Mouse (Mus musculus) heart, embryonic 13.5 days (tissue): ENCODE results near the gene Srprb. TPM values are rescaled to one million over a fixed set of nuclear protein-coding genes. Genes with fewer than 3 reads are reported as not detected.

Experiments used
- ATAC-seq: fragments of 200-750 bp; cut with Nextera tagmentation; 2 replicates; pipeline ENCODE4 v1.8.0; 2017; ENCODE audit warnings: moderate TSS enrichment; ENCODE audit not compliant: insufficient number of reproducible peaks, low FRiP score, low TSS enrichment; ENCODE audit errors: extremely low read depth
- H3K27ac ChIP-seq: fragments of 300-500 bp; sonication (generic); replicated peaks from 2 replicates; pipeline ENCODE4 v1.5.1; 2015; ENCODE audit warnings: moderate library complexity, mild to moderate bottlenecking, inconsistent platforms
- H3K27me3 ChIP-seq: fragments of 300-500 bp; sonication (generic); replicated peaks from 2 replicates; pipeline ENCODE4 v1.6.1; 2015; ENCODE audit warnings: mild to moderate bottlenecking, inconsistent platforms
- H3K36me3 ChIP-seq: fragments of 300-500 bp; sonication (generic); 2 replicates; pipeline ENCODE4 v1.6.1; 2015; ENCODE audit warnings: mild to moderate bottlenecking, inconsistent platforms
- H3K4me1 ChIP-seq: fragments of 300-500 bp; sonication (generic); 2 replicates; pipeline ENCODE4 v1.6.1; 2015; ENCODE audit warnings: inconsistent platforms
- H3K4me2 ChIP-seq: fragments of 300-500 bp; sonication (generic); 2 replicates; pipeline ENCODE4 v1.6.1; 2015; ENCODE audit warnings: inconsistent platforms, mild to moderate bottlenecking, moderate library complexity
- H3K4me3 ChIP-seq: fragments of 300-500 bp; sonication (generic); 2 replicates; pipeline ENCODE4 v1.5.1; 2015; ENCODE audit warnings: moderate library complexity, mild to moderate bottlenecking, inconsistent platforms
- H3K9ac ChIP-seq: fragments of 300-500 bp; sonication (generic); 2 replicates; pipeline ENCODE4 v1.6.1; 2015; ENCODE audit warnings: inconsistent platforms, mild to moderate bottlenecking, moderate library complexity
- H3K9me3 ChIP-seq: fragments of 300-500 bp; sonication (generic); 2 replicates; pipeline ENCODE4 v1.6.1; 2016; ENCODE audit warnings: inconsistent platforms
- WGBS: fragments of 180-500 bp; shearing (Covaris S2); methylation state at CpG from one replicate; pipeline ENCODE4 v1.1.7; 2015; ENCODE audit warnings: mixed read lengths; 5-methylcytosine and 5-hydroxymethylcytosine counted together
- polyA plus RNA-seq: library from polyadenylated mRNA; unstranded; fragments of >200 nt; fragmentation: Nextera tagmentation; extraction: Ambion mirVana; gene quantifications from 2 replicates; pipeline ENCODE4 v1.2.1, GENCODE M21; 2015

Srprb gene
- polyA plus RNA-seq, 1 experiment from 2014 or later, result 42.6 TPM

DNA sequence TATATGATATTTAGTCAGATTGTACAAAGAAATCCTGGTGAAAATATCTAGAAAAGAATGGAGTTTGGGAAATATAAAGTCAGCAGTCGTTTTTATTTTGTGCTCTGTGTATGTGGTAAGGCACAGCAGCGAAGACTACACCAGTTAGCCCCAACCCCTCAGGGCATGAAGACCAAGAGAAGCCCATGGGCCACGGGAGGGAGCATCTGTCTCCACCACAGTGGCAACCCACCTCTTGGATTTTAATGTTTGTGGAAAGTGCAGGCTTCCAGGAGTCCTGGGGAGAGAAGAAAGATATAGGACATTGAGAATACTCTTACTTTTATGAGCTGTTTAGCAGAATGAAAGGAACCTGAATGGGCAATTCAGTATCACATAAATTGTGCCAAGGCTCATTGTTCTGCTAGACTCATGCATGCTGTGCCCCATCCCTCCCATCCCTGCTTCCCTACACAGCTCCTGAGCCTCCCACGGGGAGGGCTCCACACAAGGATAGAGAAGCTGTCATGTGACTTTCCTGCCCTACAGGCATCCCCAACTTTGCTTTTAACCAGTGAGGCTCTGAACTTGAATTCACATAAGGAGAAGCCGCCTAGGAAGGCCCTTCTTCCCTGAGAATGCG, 7.0 kb upstream of the Srprb start:
- no peak overlapping the region for H3K27ac ChIP-seq
- no peak overlapping the region for H3K4me3 ChIP-seq
- H3K36me3 ChIP-seq, result no peaks in the 10 kb centered on the region
- no peak overlapping the region for H3K4me2 ChIP-seq
- 60% methylated on average over 6 of the region's 6 CpGs for WGBS
- peaks cover 8% of the 10 kb centered on the region for H3K4me1 ChIP-seq
- H3K9ac ChIP-seq, result no peak overlapping the region
- ATAC-seq, result no peak
- H3K9me3 ChIP-seq, result no peaks in the 10 kb centered on the region
- peaks cover 5% of the 10 kb centered on the region; the same call in 1 of the 2 replicates for H3K27me3 ChIP-seq

DNA sequence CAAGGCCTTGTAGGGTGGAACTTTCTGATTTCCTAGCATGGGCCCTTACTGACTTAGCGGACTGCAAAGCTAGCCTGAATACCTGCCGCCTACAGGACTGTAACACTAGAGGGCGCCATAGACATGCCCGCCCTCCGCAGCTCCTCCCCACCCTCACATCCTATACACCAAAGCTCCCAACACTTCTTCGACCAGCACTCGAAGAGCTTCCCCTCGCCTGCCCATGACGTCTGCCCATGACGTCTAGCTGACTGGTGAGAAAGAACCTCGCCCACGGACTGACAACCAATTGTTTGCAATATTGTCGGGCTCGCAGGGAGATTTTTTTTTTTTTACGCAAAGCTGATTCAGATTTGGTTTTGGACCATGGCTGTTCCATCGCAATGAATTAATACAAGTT, 5.9 kb upstream of the Srprb start:
- peak overlapping the region; percentile 68 for H3K9ac ChIP-seq
- H3K27ac ChIP-seq, result no peak overlapping the region
- H3K9me3 ChIP-seq, result no peaks in the 10 kb centered on the region
- peak; percentile 70; the same call in 1 of the 2 replicates for ATAC-seq
- H3K4me3 ChIP-seq, result peak overlapping the region; percentile 36
- WGBS, result 10% methylated on average over 16 of the region's 16 CpGs
- peaks cover 5% of the 10 kb centered on the region; the same call in 1 of the 2 replicates for H3K27me3 ChIP-seq
- 0 out of 2 replicates have a peak, but pooled peaks cover 3% of the 10 kb centered on the region for H3K4me1 ChIP-seq
- H3K36me3 ChIP-seq, result no peaks in the 10 kb centered on the region
- peak overlapping the region; percentile 66 for H3K4me2 ChIP-seq

DNA sequence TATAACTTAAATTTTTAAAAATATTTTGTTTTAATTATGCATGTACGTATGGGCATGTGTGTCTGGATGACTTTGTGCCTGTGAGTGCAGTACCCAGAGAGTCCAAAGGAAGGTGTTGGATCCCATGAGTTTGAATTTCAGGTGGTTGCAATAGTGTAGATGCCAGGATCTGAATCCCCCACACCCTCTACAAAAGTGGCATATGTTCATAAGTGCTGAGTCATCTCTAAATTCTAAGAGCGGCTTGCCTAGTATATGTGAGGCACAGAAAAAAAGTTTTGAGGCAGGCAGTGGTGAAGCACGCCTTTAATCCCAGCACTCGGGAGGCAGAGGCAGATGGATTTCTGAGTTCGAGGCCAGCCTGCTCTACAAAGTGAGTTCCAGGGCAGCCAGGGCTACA, 3.8 kb upstream of the Srprb start:
- Histone ChIP-seq H3K4me1 (peaks cover 7% of the 10 kb centered on the region), H3K4me2 (no peak overlapping the region), H3K36me3 (no peaks in the 10 kb centered on the region), H3K9ac (no peak overlapping the region), H3K27ac (no peak overlapping the region), H3K4me3 (no peak overlapping the region), H3K27me3 (peaks cover 5% of the 10 kb centered on the region; the same call in 1 of the 2 replicates), H3K9me3 (no peaks in the 10 kb centered on the region)
- ATAC-seq, result no peak
- 86% methylated on average over 5 of the region's 5 CpGs for WGBS

DNA sequence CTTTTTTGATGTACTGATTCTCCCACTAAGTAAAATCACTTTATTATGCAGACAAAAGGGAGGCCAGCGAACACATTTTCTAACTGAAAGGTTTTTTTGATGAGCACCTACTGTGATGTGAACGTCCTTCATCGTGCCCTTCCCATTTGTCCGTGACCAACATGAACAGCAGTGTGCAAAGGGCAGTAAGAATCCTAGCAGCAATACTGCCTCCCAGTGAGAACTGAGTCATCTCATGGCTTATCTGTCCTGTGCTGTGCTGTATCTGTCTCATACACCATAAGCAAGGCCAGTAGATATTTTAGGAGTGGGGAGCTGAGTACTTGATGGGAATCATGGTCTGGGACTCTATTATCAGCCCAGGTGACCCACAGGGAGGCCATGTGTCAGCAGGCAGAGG, 13.5 kb downstream of the Srprb start:
- 80% methylated on average over 4 of the region's 4 CpGs for WGBS
- Histone ChIP-seq H3K36me3 (peaks cover 59% of the 10 kb centered on the region), H3K27ac (no peak overlapping the region)

DNA sequence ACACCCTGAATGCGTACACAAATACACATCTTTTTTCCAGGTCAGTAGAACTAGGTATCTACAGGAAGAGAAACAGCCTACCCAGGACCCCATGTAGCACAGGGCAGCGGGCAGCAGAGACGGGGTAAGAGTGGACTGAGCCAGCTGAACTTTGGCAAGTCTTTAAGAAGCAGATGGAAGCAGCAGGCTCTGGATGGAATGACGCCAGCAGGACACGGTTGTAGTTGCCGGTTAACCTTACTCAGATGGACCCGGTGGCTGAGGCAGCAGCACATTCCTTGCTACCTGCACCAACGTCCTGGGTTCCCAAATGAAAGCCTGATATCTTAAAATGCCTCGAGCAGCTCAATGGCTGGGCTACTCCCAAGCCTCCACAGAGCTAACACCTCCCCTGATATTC, 15.2 kb downstream of the Srprb start:
- H3K36me3 ChIP-seq, result peaks cover 42% of the 10 kb centered on the region
- no peak overlapping the region for H3K27ac ChIP-seq
- WGBS, result 63% methylated on average over 9 of the region's 9 CpGs
- no peak for ATAC-seq
- no peaks in the 10 kb centered on the region for H3K27me3 ChIP-seq
- no peaks in the 10 kb centered on the region for H3K4me1 ChIP-seq
- H3K4me2 ChIP-seq, result no peak overlapping the region
- H3K9ac ChIP-seq, result no peak overlapping the region
- no peak overlapping the region for H3K4me3 ChIP-seq
- no peaks in the 10 kb centered on the region for H3K9me3 ChIP-seq

More for the DNA sequence above, 13.5 kb downstream of the Srprb start:
- no peak overlapping the region for H3K4me2 ChIP-seq
- H3K4me3 ChIP-seq, result no peak overlapping the region
- no peak overlapping the region for H3K9ac ChIP-seq
- H3K27me3 ChIP-seq, result no peaks in the 10 kb centered on the region
- ATAC-seq, result no peak
- H3K4me1 ChIP-seq, result no peaks in the 10 kb centered on the region
- no peaks in the 10 kb centered on the region for H3K9me3 ChIP-seq

DNA sequence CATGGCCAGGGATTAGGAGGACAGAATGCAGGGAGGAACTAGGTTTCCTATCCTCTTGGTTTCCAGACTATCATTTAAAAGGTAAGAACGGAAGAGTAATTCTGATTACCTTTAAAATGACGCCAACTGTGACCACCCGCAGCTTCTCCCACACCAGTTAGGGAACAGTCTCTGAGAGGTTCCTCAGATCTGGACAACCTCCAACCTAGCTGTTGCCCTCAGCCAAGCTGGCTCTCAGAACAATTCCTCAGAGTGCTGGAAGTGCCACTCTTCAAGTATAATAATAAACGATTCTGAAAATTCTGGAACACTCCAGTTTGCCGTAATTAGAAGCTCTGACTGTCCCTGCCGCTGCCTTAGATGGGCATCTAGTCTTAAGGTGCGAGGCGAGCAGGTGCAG, 16.0 kb downstream of the Srprb start:
- no peaks in the 10 kb centered on the region for H3K9me3 ChIP-seq
- H3K4me2 ChIP-seq, result no peak overlapping the region
- H3K4me3 ChIP-seq, result no peak overlapping the region
- no peak for ATAC-seq
- H3K27me3 ChIP-seq, result no peaks in the 10 kb centered on the region
- no peak overlapping the region for H3K27ac ChIP-seq
- no peak overlapping the region for H3K9ac ChIP-seq
- H3K4me1 ChIP-seq, result no peaks in the 10 kb centered on the region
- H3K36me3 ChIP-seq, result peaks cover 35% of the 10 kb centered on the region
- 83% methylated on average over 8 of the region's 8 CpGs for WGBS

DNA sequence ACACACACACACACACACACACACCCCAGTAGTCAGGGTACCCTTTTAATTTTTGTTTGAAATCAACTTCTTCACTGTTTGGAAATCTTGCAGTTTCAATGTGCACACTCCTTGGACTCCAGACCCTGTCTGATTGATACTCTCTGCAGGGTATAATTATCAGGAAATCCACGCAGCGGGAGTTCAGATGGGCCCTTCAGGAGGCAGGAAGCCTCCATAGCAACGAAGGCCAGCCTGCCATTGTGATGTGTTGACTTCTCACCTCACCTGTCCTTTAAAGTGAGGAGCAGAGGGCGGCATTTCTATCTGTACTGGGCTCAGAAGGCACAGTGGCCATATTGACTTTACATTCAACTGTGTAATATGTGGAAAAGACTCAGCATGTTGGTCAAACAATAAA, 17.1 kb downstream of the Srprb start:
- H3K9me3 ChIP-seq, result no peaks in the 10 kb centered on the region
- H3K4me1 ChIP-seq, result peaks cover 10% of the 10 kb centered on the region
- no peak overlapping the region for H3K4me2 ChIP-seq
- 59% methylated on average over 4 of the region's 4 CpGs for WGBS
- H3K27ac ChIP-seq, result no peak overlapping the region
- H3K9ac ChIP-seq, result no peak overlapping the region
- peaks cover 24% of the 10 kb centered on the region for H3K36me3 ChIP-seq
- H3K27me3 ChIP-seq, result no peaks in the 10 kb centered on the region
- ATAC-seq, result no peak
- no peak overlapping the region for H3K4me3 ChIP-seq

DNA sequence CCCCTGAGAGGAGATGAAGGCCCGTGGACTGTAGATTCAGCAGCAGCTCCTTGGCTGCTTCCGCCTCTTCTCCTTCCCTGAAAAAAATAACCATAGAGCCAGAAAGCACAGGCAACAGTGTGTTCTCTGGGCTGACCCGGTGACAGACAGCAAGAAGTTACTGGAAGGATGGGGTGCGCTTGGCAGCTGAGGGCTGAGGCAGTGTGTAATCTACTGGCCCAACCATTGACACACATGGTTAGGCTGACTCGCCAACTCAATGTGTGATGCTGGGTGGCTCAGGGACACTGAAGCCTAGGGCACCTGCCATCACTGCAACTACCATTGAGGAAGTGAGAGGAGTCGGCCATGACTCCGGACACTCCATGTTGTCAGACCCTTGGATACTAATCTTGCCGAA, 20.1 kb downstream of the Srprb start:
- Histone ChIP-seq H3K4me3 (no peak overlapping the region), H3K27me3 (no peaks in the 10 kb centered on the region), H3K27ac (no peak overlapping the region), H3K9ac (no peak overlapping the region), H3K9me3 (no peaks in the 10 kb centered on the region), H3K36me3 (no peaks in the 10 kb centered on the region), H3K4me1 (peaks cover 11% of the 10 kb centered on the region), H3K4me2 (no peak overlapping the region)
- ATAC-seq, result no peak
- WGBS, result 77% methylated on average over 8 of the region's 8 CpGs

DNA sequence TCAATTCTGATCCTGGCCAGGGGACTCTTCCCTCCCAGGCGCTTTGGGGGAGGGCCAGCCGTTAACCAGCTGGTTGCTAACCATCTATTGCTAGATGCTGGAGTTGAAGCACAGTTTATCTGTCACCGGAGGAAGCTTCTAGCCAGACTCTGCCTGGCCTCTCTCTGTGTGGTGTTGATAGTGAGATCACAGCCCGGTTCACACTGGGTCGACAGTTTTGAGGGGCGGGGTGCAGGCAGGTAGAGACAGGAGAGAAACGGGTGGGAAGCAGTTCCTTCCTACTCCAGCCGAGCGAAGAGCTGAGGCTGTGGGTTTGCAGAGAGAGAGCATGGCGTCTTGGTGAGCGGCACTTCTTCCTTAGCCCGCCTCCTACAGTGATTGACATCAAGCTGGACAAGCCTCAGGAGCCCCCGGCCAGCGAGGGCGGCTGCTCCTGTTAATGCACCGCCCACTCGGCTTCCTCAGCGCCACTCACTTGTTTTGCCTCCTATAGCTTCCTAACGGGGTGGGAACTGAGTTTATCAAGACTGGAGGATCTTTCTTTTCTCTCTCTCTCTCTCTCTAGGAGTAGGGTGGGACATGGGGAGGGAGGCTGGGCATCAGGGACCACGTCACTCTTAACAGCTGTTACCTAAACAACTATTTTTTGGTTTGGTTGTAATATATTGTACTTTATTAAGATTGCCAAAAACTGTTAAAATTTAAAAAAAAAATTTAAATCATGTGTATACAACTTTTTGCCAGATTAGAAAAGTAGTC, 21.0 kb downstream of the Srprb start:
- under 1% methylated on average over 20 of the region's 20 CpGs for WGBS
- H3K4me2 ChIP-seq, result peak overlapping the region; percentile 84
- peak; percentile 74; the same call in 1 of the 2 replicates for ATAC-seq
- H3K36me3 ChIP-seq, result no peaks in the 10 kb centered on the region
- H3K27ac ChIP-seq, result peak overlapping the region; percentile 62
- peak overlapping the region; percentile 81 for H3K9ac ChIP-seq
- H3K4me3 ChIP-seq, result peak overlapping the region; percentile 58
- peaks cover 11% of the 10 kb centered on the region for H3K4me1 ChIP-seq
- no peaks in the 10 kb centered on the region for H3K27me3 ChIP-seq
- no peaks in the 10 kb centered on the region for H3K9me3 ChIP-seq

DNA sequence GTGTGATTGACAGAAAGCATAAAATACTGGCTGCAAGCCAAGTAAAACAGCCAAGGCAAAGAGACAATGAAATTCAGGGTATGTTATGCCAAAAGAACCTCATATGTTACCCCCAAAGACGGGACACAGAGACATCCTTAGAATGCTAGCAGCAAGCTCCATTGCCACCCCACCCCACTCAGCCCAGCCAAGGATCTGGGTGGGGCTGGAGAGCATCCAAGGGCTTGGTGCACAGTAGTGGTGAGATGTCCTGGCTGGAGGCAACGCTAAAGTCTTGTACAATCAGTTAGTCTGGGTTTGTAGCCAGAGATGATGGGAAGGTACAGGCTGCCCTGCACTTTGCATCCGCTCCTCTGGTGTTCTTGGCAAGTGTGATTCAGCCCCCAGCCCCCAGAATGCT, 21.6 kb downstream of the Srprb start:
- H3K27me3 ChIP-seq, result no peaks in the 10 kb centered on the region
- WGBS, result 48% methylated on average over 3 of the region's 3 CpGs
- H3K36me3 ChIP-seq, result no peaks in the 10 kb centered on the region
- peak overlapping the region; percentile 62 for H3K27ac ChIP-seq
- ATAC-seq, result no peak
- peak overlapping the region; percentile 81 for H3K9ac ChIP-seq
- no peaks in the 10 kb centered on the region for H3K9me3 ChIP-seq
- H3K4me2 ChIP-seq, result peak overlapping the region; percentile 84
- H3K4me1 ChIP-seq, result peaks cover 11% of the 10 kb centered on the region
- peak overlapping the region; percentile 58 for H3K4me3 ChIP-seq

DNA sequence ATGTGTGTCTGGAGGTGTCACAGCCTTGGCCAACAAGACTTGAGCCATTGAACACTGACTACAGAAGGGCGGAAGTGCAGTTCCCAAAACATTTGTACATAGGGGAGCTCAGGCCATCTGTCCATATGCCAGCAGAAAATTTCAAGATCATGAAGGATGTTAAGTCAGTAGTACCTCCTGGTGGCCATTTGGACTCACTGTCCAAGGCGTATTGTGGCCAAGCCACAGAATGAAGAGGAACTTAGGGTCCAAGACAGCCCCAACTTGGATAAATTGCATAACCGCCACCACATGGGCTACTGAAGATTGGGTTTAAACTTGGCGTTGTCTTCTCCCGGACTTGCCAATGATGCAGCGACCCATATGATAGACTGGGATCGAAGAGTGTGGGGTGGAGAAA, 26.2 kb downstream of the Srprb start:
- Histone ChIP-seq H3K4me1 (peaks cover 9% of the 10 kb centered on the region), H3K4me3 (no peak overlapping the region), H3K27ac (no peak overlapping the region), H3K27me3 (no peaks in the 10 kb centered on the region), H3K4me2 (no peak overlapping the region), H3K9me3 (no peaks in the 10 kb centered on the region), H3K9ac (no peak overlapping the region), H3K36me3 (no peaks in the 10 kb centered on the region)
- WGBS, result 92% methylated on average over 7 of the region's 7 CpGs
- ATAC-seq, result no peak
